Mouse (Mus musculus): ENCODE measurements at regions not wholly inside any gene's neighbourhood (a gene's known extent, or its start where the extent isn't known, plus 50 kb on each side); places are given as distances from the start of the nearest gene placed in this dataset.

DNA sequence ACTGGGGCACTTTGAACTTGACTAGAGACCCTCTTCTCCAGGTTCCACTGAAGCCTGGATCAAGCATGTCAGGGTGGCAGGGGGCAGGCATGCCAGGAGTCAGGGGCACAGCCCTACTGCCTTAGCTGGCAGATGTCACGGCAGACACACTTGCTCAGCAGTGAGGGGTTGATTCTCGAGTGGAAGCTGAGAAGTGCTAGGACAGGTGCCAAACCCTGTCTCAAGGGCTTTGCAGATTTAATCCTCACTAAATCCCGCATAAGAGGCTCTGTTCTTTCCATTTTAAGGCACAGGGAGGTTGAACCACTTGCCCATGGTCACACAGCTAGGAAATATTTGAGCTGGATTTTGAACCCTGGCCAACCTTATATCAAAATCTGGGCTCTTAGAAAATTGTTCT lies 223.5 kb upstream of the Mvb12b start:
- DNase-seq (ENCODE audit: low read depth): no peak

DNA sequence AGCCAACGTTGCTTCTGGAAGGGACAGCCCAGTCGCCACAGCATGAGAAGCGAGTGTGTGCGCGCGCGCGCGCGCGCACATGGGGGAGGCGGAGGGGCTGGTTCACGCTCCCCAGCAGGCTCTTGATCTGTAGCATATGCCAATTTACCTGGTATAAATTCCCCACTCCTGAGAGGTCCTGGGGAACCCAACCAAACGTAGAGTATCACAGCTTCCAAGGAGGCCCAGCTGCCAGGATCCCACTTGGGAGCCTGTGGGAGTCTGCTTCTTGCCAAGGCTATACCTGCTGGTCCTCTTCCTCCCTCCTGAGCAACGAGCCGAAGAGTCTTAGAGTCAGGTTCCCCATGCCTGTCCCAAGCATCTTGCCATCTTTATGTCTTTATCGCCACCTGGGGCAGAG lies 222.8 kb upstream of the Mvb12b start:
- DNase-seq (ENCODE audit: low read depth): no peak

DNA sequence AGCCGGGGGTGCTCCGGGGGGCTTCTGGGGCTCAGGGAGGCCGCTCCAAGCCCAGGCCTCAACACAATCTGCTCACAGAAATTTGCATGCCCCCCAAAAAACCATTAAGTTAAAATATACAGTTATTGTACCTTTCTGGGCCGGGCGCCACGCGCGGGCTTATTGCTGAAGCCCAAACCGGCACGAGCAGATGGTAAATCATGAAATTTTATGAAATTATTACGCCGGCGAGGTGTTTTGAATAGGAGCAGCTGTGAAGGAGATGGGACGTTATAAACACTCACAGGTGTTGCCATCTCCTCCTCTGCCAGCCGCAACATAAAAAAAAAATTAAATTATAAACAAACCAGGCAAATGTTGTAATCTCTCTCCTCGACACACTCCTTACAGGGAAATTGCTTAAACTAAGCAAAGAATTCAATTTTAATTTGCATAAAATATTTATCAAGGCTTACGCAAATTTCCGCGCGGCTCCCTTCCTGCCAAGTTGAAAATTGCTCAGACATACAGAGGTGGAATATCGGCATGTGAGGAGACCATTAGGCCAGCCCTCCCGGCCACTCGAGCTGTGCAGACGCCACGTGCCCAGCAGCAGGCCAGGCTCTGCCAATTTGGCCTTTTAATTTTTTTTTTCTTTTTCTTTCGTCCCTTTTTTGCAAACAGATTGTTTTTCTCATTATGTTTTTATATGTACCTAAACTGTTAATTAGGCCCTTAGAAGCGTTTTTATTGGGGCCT lies 220.0 kb upstream of the Mvb12b start:
- DNase-seq (ENCODE audit: low read depth): no peak

DNA sequence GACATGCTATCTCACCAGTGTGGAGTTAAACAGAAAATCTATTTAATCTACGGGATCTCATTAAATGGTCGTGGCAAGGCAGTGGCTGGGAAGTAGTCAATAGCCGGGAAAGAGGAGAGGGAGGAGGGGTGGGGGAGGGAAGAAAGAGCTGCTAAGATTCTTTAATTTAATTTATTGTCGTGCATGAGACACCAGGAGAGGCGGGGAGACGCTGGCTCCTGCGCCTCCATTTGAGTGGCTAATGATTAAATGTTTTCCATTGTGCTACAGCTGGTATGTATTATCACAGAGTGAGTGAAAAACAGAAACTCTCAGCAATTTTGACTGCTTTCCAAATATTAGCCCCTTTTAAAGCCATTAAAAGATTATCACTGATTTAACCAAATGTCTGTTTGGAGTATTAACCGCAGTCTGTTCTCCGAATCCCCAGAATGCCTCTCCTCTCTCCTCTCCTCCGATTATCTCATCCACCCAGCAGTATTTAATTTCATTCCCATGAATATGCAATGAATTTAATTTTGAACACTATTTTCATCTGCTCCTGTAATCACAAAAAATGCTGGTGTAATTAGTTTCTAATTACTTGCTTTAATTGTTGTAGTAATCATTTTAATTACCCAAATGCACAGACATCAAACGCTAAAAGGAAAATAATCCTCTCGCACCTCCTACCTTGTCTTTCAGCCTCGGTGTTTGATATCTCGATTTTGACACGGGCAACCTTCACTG lies 219.3 kb upstream of the Mvb12b start:
- no peak for DNase-seq (ENCODE audit: low read depth)

DNA sequence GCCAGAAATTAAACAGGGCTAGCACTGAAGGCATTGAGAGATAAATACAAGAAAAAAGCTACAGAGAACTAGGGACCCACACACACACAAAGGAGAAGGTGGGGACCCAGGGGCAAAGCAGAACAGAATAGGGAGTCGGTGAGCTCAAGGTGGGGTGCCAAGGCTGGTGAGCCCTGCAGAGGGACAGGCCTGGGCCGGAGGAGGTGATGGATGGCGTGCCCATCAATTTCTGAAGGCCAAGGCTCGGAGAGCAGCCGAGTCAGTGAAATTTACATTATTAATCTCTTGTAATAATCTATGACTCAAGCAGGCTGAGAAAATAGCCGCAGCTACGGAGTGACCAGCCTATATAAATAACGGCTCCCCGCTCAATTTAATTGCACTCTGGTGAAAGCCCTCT lies 218.5 kb upstream of the Mvb12b start:
- DNase-seq (ENCODE audit: low read depth): no peak

DNA sequence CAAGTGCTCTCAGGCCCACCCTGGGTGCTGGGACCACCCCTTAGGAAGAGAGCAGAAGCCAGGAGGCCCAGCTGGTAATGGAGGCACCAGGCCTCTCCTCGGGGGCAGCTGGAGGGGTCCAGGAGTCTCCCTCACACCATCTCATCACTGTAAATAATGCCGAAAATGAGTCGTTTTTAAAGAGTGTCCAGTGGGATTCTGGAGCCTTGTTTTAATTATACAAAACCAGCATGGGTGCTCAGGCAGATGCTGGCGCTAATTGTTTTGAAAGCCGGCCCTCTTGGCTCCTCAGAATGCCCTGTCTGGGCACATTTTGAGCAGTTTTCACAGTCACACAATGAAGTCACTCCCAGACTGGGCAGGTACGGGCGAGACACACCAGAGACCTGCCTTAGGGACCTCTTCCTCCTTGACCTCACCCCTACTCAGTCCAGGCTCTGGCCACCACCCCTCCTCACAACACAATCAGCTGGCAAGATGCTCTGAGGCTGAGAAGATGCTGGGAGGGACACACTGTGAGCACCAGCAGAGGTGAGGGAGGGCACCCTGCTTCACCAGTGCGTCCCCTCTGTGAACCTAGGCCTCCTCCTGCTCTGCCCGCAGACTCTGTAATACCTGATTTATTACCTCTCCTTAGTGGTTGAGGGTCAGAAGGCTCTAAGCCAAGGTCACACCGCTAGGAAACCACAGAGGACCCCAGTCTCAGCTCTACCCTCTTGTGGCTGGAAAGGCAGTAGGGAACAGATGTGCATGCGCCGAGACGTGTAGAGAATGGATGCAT lies 217.7 kb upstream of the Mvb12b start:
- no peak for DNase-seq (ENCODE audit: low read depth)

DNA sequence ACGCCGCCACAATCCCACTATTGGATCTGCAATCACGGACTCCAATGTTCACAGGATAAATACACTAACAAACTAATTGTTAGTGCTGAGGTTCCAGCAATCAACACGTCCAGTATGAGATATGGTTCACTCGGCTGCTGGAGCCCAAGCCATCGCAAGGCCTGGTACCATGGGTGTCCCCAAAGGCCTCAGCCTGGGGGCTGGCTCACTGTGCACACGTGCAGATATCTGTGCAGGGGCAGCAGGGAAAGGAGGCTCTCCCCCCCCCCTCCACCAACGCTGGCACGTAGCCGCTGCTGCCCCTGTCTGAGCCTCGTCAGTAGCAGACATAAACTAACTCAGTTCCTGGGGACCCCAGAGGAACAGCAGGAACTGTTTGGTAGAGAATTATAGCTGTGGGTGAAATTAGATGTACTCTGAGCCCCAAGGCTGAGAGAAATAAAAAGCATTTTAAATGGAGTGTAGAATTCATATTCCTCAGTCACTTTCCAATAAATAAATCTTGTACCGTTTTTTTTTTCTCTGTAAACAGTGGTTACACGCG lies 210.3 kb upstream of the Mvb12b start:
- no peak for DNase-seq (ENCODE audit: low read depth)

DNA sequence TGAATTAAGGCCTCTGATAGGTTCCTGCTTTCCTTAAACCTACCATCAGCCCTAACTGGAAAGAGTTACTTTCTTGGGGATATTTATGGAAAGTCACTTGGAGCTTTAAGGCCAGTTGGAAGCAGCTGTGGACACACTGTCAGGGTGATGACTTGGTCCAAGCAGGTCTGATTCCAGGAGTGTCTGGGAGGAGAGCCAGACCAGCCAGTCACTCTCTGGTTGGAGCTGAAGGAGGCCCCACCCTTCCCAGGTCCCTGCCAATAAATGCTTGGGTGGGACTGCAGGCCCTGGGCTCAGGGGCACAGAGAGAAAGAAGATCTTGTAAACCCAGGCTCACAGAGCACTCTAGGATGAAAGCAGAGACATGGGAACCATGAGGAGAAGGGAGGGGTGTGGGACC lies 208.8 kb upstream of the Mvb12b start:
- no peak for DNase-seq (ENCODE audit: low read depth)

DNA sequence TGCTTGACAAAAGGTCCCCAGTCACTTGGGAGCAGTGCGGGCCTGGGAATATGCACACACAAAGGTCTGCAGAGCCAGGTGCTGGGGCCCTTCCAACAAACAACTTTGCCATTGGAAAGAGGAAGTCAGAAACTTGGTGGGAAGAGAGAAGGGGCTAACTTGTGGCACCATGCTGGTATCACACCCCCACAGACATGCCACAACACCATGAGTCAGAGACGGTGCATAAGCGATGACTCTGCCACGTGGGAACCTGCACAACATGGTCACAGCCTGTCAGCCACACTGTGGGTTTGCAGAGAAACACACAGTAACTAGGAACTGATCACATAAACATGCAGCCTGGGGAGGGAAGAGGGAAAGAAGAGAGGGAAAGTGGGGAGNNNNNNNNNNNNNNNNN lies 201.1 kb upstream of the Mvb12b start:
- no peak for DNase-seq (ENCODE audit: low read depth)

DNA sequence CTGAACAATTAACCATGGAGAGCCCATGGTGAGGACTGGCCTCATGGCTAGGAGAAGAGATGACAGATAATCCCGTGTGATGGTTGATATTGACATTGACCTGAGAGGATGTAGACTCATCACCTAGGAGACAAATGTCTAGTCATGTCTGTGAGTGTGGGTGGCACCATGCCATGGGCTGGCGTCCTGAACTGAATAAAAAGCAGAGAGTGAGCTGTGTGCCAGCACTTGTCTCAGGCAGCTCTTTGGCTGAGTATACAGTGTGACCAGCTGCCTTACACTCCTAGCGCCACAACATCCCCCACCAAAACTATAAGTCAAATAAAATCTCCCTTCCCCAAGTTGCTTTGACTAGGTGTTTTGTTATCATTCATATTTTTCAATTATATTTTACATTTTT lies 198.4 kb upstream of the Mvb12b start:
- DNase-seq (ENCODE audit: low read depth): no peak

DNA sequence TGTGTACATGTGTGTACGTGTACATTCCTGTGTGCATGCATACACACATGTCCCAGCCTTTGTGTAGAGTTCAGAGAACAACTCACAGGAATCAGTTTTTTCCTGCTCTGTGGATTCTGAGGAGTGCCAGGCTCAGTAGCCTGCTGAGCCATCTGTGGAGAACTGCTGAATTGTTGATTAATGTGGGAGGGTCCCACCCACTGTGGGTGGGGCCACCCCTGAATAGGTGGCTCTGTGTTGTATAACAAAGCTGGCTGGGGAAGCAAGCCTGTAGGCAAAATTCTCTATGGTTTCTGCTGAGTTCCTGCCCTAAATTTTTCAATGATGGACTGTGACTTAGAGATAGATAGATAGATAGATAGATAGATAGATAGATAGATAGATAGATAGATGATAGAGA lies 196.8 kb upstream of the Mvb12b start:
- no peak for DNase-seq (ENCODE audit: low read depth)

DNA sequence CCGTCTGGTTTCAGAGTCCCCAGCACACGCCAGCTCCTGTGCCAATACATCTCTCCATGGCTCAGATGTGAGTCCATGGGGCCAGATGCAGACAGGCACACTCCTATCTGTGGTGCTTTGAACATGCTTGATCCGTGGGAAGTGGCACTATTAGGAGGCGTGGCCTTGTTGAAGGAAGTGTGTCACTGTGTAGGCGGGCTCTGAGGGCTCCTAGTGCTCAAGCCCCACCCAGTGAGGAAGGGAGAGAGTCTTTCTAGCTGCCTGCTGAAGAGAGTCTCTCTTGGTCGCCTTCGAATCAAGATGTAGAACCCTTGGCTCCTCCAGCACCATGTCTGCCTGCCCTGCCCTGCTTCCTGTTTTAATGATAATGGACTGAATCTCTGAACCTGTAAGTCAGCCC lies 194.7 kb upstream of the Mvb12b start:
- DNase-seq (ENCODE audit: low read depth): no peak

DNA sequence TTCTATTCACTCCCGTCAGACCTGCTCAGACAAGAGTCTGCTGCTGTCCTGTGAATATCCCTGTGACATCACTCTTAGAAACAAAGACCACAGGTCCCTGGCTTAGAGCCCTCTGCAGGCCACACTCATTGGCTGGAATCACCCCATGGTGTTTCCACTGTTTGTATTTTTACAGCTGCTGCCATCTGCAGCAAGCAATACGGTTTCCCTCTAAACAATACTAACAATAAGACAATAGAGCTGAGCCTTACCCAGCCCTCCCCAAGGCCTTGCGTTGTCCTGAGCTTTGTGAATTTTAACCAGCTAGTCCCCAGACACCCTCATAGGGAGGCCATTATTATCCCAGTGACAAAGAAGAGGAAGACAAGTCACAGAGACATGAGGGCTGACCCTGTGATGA lies 192.4 kb upstream of the Mvb12b start:
- DNase-seq (ENCODE audit: low read depth): no peak

DNA sequence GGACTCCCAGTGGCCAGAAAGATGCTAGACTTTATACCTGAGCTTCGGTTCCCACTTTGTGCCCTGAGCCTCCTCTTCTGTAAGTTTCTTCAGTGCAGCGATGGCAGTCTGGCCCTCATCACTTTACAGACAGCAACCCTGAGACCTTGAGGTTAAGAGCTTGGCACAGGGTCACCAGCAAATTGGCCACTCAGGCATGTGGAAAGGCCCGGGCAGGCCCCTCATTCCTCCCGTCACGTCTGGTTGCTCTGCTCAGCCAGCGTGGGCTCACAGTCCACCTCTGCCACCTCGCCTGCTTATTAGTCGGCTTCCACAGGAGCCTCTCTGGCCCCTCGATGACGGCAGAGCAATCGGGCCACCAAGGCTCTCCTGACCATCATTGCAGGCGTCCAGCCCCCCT lies 191.5 kb upstream of the Mvb12b start:
- no peak for DNase-seq (ENCODE audit: low read depth)

DNA sequence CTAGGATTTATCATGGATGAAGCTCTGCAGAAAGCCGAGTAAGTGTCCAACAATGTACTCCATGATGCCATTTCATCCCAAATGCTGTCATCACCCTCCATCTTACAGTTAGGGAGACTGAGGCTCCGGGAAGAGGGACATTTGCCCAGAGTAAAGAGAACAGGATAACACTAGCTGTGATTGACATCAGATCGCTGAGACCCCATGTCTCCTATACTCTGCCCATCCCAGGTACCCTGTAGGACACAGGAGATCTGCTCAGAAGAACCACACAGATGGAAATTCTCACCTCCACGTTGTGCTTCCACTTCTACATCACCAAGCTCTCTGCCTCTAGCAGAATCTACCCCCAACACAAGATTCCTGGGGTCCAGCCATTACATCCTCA lies 191.1 kb upstream of the Mvb12b start:
- DNase-seq (ENCODE audit: low read depth): no peak

DNA sequence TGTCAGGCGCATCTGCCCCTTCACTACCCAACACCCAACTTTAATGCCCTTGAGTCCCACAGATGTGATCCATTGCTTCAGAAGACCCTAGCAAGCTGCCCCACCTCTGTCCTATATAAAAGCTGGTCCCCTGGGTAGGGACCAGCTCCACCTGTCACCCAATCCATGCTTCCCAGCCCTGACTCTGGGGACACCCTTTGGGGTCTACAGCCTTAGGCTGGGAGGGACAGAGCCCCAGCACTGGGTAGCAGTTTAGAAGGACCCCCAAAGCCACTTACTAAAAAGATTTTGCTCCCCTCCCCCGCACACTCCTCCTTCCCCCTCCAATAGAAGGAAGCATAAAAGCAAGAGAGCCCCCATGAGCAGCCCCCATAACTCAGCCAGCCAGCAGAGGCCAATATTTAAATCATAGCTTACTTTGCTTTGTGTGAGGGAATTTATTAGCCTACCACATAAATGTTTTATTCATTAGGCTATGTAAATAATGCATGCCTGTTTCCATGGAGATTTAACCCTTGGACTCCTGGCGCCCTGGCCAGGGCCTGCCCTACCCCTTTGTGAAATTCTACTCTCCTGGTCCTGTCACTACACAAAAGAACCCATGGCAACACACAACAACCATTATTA lies 190.6 kb upstream of the Mvb12b start:
- no peak for DNase-seq (ENCODE audit: low read depth)

DNA sequence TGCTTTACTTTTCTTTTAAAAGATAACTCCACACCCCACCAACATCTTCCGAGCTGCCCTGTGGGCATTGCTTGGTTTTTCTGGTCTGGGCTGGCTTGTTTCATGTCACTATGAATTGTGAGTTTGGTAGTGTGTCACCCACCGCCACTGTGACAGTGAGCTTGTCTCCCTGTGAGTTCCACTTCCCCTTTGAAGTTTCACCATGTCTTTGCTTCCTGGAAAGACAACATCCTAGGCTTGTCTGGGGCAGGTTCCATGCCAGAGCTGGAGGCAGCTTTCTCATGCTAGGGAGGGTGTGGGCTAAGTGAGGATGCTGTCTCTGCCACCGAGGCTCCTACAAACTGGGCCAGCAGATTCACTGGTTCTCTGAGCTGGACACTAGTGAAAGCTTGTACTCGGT lies 188.6 kb upstream of the Mvb12b start:
- no peak for DNase-seq (ENCODE audit: low read depth)

DNA sequence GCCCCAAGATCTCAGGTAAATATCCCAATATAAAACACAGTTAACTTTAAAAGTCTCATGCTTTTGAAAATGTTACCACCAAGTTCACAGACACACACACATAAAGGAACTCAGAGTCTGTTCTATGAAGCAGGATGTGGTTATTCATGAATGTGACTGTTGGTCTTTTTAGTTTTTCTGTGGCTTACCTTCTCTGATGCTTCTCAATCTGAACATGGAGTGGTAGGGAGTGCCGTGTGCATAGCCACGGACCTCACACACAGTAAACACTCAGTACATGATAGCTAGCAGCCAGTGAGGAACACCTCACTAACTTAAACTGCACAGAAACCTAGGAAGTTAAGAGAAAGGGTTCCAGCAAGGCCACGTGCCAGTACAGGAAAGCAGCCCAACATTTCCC lies 186.3 kb upstream of the Mvb12b start:
- no peak for DNase-seq (ENCODE audit: low read depth)

DNA sequence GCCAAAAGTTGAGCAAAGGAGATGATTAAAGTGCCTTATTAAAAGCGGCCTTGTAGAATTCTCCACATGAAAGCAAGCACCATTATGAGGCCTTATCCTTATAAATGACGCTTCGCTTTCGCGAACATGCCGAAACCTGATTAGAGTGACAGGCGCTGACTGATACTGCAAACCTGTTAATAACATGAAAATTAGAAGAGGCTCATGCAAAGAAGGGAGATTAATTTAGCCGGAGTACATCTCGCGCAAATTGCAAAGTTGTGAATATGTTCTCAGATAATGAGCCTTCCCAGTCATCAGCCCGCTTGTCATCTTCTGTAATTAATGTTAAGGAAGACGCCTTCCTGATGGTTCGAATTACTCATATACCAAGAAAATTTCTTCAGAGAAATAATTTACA lies 177.8 kb upstream of the Mvb12b start:
- DNase-seq (ENCODE audit: low read depth): no peak

DNA sequence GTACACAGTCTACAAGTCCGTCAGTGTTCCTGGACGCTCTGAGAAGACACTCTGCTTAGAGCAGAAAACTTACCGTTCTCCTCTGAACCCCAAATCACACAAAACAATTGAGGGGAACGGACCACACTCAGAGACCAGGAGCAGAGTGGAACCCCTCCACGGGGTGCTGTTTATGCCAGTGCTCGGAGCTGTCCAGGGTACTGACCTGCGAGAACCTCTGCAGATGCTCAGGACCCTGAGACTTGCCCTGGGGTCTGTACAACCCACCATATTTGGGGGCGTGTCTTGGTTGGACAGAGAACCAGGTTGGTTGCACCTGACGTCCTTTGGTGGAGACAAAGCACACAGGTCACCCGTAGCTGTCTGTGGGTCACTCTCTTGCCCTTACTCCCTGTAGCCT lies 177.3 kb upstream of the Mvb12b start:
- no peak for DNase-seq (ENCODE audit: low read depth)

DNA sequence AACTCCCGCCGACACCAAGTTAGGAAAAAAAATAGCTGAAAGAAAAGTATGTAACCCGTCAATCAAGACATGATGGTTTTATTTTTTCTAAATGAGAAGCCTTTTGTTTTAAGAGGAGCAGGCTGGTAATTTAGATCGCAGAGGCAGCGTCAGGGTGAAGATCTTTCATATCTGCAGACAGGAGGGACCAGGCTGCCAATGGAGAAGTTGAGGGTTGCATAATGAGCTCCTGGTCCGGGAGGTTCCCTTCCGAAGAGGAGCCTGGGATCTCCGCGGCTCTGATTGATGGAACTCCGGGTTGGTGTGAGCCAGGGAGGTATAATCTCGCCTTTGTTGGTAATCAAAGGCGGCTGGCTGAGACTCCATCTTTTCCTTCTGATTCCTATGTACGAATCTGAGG lies 168.8 kb upstream of the Mvb12b start:
- DNase-seq (ENCODE audit: low read depth): no peak

DNA sequence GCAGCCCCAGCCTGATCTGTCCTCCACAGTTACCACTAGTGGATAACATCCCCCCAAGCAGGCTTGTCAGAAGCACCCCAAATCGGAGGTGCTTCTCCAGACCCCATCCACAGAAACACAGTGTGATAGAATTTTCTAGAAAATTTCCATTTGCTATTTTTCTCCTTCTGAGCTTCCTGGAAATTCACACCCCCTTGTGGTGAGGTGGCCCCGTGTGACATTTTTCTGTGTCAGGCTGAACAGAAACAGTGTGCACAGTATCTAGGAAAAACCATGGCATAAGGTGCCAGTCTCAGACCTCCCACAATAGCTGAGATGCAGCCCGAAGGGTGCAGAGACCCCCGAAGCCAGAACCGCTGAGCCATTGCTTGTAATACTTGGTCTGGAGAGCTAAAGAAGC lies 155.3 kb upstream of the Mvb12b start:
- DNase-seq (ENCODE audit: low read depth): no peak
